Mouse (Mus musculus) natural killer cell, adult 2 months (primary cell): ENCODE measurements around the gene B4galt1.

Experiments used
- DNase-seq, 2 experiments: peaks; one replicate each; pipeline ENCODE4 v3.0.0; 2022; ENCODE audit warnings: low spot score in 2 of 2

B4galt1 gene

GRCm38 (mm10) chr4:40781797-40782495, 71.9 kb downstream of the B4galt1 start:
- DNase-seq: peak; percentile 89 to 91

GRCm38 (mm10) chr4:40781143-40781542, 72.7 kb downstream of the B4galt1 start:
- peak; percentile 91 to 92 for DNase-seq

GRCm38 (mm10) chr4:40778656-40779055, 75.1 kb downstream of the B4galt1 start:
- peak in 1 of 2 experiments; percentile 40 for DNase-seq

- DNase-seq: no peak
Observed at GRCm38 (mm10) chr4:40777116-40777515, 76.7 kb downstream of the B4galt1 start.

GRCm38 (mm10) chr4:40776416-40776815, 77.4 kb downstream of the B4galt1 start:
- DNase-seq: peak; percentile 60 to 71

DNA sequence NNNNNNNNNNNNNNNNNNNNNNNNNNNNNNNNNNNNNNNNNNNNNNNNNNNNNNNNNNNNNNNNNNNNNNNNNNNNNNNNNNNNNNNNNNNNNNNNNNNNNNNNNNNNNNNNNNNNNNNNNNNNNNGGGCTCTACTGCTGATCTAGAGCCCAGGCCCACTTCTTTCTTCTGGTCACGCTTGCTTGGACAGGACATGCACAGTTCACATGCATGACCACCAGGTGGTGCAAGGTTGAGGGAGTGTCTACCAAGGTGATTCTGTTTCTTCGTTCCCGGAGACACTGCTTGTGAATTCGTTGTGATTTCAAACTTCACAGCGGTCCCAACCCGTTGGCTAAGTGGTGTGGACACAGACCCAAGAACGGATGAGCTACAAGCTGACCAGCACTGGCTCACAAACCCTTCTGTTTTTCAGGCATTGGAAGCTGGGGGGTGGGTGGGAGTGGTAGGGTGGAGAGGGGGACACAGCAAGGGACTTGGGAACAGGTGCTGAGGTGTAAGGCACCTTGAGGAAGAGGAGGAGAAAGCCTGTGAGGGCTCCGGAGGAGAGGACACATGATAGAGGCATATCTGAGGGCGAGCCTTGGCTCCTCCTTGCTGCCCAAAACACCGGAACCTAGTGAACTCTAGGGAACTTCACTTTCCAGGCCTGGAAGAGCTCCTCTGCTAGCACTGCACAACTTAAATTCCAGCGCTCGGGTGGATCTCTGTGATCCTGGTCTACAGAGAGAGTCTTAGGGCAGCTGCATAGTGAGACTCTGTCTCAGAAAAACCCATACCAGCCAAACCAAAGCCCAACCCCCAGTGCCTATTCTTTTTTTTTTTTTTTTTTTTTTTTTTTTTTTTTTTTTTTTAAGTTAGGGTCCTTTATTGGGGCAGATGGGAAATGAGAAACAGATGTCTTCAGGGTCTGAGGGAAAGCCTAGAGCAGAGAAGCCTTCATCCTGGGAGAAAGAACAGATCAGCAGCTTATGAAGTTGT, 79.2 kb downstream of the B4galt1 start:
- DNase-seq: peak; percentile 75 to 87

GRCm38 (mm10) chr4:40759876-40760275, 93.9 kb downstream of the B4galt1 start:
- peak in 1 of 2 experiments; percentile 13 for DNase-seq

DNA sequence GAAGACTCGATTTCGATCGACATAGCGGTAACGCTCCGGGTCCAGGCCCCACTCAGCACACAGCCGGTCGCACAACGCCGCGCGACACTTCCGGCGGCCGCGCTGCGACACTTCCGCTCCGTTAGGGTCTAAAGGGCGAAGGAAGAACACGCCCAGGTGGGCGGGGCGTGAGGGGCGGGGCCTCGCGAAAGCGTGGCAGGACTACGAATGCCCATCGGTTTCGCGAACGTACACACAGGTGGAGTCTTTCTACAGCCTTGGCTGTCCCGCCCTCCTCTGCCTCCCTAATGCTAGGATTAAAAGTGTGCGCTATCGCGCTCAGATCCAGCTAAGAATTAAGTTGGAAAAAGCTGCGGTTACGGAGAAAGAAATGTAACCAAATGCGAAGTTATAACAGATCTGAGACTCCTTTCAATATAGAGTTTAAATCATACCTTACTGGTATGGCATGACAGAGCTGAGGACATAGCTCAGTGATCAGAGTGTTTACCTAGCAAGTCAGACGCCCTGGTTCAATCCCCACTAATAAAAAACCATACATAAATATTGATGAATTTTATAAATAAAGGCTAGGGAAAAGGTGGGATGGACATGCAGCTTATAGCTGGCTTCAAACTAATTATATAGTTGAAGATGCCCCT, 95.9 kb downstream of the B4galt1 start, which contains the start of gene Smu1:
Gene Smu1 (minus strand): TSS at position 144 of the 641 bp plus-strand sequence.
- peak; percentile 93 to 96 for DNase-seq

- no peak for DNase-seq
Observed at GRCm38 (mm10) chr4:40757157-40757779, 96.5 kb downstream of the B4galt1 start.
